Mouse (Mus musculus) midbrain, postnatal 0 days (tissue): ENCODE data around the gene Gtpbp2. TPM values are rescaled to one million over a fixed set of nuclear protein-coding genes. Genes with fewer than 3 reads are reported as not detected.
A peak's percentile ranks its signal among the peaks of the same experiment; 100 is the strongest.

Experiments used
- ATAC-seq: fragments of 200-750 bp; cut with Nextera tagmentation; 2 replicates; pipeline ENCODE4 v1.8.0; 2017; ENCODE audit warnings: moderate number of reproducible peaks, mild to moderate bottlenecking, moderate TSS enrichment, moderate library complexity; ENCODE audit not compliant: low FRiP score
- DNase-seq: peaks from one replicate; pipeline ENCODE4 v3.0.0-alpha.2; 2015; ENCODE audit warnings: low spot score
- H3K27ac ChIP-seq: fragments of 300-500 bp; sonication (generic); 2 replicates; pipeline ENCODE4 v1.5.1; 2014; ENCODE audit warnings: low read depth, mild to moderate bottlenecking, low read length, mixed read lengths
- H3K27me3 ChIP-seq: fragments of 300-500 bp; sonication (generic); 2 replicates; pipeline ENCODE4 v1.6.1; 2014; ENCODE audit warnings: low read length, control low read depth, mixed read lengths; ENCODE audit not compliant: insufficient read depth
- H3K36me3 ChIP-seq: fragments of 300-500 bp; sonication (generic); 2 replicates; pipeline ENCODE4 v1.6.1; 2014; ENCODE audit warnings: low read length, control low read depth, mixed read lengths; ENCODE audit not compliant: insufficient read depth
- H3K4me1 ChIP-seq: fragments of 300-500 bp; sonication (generic); 2 replicates; pipeline ENCODE4 v1.6.1; 2014; ENCODE audit warnings: mild to moderate bottlenecking, control low read depth, antibody characterized with exemption, low read length, mixed read lengths; ENCODE audit not compliant: insufficient read depth
- H3K4me2 ChIP-seq: fragments of 300-500 bp; sonication (generic); 2 replicates; pipeline ENCODE4 v1.6.1; 2014; ENCODE audit warnings: low read depth, mild to moderate bottlenecking, low read length, mixed read lengths; ENCODE audit not compliant: poor library complexity, severe bottlenecking
- H3K4me3 ChIP-seq: fragments of 300-500 bp; sonication (generic); 2 replicates; pipeline ENCODE4 v1.5.1; 2014; ENCODE audit warnings: low read depth, mild to moderate bottlenecking, low read length, moderate library complexity
- H3K9ac ChIP-seq: fragments of 300-500 bp; sonication (generic); replicated peaks from 2 replicates; pipeline ENCODE4 v1.6.1; 2014; ENCODE audit warnings: mild to moderate bottlenecking, low read length, moderate library complexity, mixed read lengths; ENCODE audit not compliant: poor library complexity, severe bottlenecking
- H3K9me3 ChIP-seq: fragments of 300-500 bp; sonication (generic); 2 replicates; pipeline ENCODE4 v1.6.1; 2016; ENCODE audit warnings: low read length, control low read depth
- CTCF ChIP-seq: IDR thresholded peaks from 2 replicates; pipeline ENCODE4 v1.5.1; 2016; ENCODE audit warnings: antibody characterized with exemption, mild to moderate bottlenecking
- WGBS: fragments of 180-500 bp; shearing (Covaris S2); extraction: QIAGEN DNeasy Blood & Tissue Kit; methylation state at CpG from one replicate; pipeline ENCODE4 v1.1.7; 2014; 5-methylcytosine and 5-hydroxymethylcytosine counted together
- polyA plus RNA-seq: library from polyadenylated mRNA; unstranded; fragments of >200 nt; fragmentation: Nextera tagmentation; extraction: Ambion mirVana; gene quantifications from 2 replicates; pipeline ENCODE4 v1.2.1, GENCODE M21; 2015
- total RNA-seq: library from RNA; depleted of rRNA; stranded (reverse); fragments of >200 nt; gene quantifications from 2 replicates; pipeline ENCODE4 v1.2.3, GENCODE M21; 2014; rRNA removed

Gene Gtpbp2
- total and polyA plus RNA-seq, 2 experiments from 2014 or later = 25.9 to 82.2 TPM

DNA sequence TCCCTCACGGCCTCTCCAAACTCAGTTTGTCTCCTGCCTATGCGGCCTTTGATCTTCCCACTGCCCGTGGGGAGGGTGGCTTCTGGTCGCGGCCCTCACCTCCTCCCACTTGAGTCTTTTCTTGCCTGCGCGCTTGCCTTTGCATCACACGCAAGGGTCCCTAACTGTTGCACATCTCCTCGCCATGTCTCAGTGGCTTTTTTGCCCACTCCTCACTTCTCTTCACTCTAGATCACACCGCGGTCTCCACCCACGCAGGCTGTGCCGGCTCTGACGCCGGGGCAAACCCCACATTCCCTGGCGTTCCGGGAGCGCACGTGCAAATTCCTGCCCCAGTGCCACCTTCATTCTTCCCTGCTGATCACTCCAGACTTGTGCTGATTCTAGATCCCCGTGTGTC, 42.2 kb downstream of the Gtpbp2 start:
- peak overlapping the region; percentile 85 for H3K4me2 ChIP-seq
- no peak for TF ChIP-seq CTCF
- peak overlapping the region; percentile 74 for H3K27ac ChIP-seq
- peak overlapping the region; percentile 82 for H3K4me3 ChIP-seq
- peaks cover 18% of the 10 kb centered on the region for H3K4me1 ChIP-seq
- no peaks in the 10 kb centered on the region for H3K27me3 ChIP-seq
- ATAC-seq (peak; percentile 38; the same call in 1 of the 2 replicates), DNase-seq (no peak)
- H3K9me3 ChIP-seq = no peaks in the 10 kb centered on the region
- H3K9ac ChIP-seq = peak overlapping the region; percentile 74
- peaks cover 25% of the 10 kb centered on the region for H3K36me3 ChIP-seq
- under 1% methylated on average over 20 of the region's 20 CpGs for WGBS

DNA sequence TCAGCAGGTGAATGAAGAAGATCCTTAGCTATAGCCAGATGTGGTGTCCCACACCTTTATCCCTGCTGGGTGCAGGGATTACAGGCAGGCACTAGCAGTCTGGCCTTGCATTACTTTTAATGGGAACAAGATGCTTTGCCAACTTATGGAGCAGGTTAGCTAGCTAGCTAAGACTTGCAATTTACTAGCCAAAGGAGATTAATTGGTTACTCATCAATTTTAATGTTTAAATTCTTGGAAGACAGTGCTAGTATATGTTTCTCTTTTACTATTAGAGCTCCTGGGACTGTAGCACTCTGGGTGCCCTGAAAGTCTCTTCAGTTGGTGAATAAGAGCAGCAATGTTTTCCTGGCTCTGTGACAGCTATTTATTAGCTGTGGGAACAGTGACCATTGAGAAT, 45.8 kb downstream of the Gtpbp2 start:
- Histone ChIP-seq H3K4me1 (peaks cover 10% of the 10 kb centered on the region), H3K9me3 (no peaks in the 10 kb centered on the region), H3K9ac (no peak overlapping the region), H3K27ac (no peak overlapping the region), H3K4me3 (no peak overlapping the region), H3K36me3 (peaks cover 45% of the 10 kb centered on the region), H3K27me3 (no peaks in the 10 kb centered on the region), H3K4me2 (no peak overlapping the region)
- DNase-seq (no peak), ATAC-seq (no peak)
- TF ChIP-seq CTCF = no peak

DNA sequence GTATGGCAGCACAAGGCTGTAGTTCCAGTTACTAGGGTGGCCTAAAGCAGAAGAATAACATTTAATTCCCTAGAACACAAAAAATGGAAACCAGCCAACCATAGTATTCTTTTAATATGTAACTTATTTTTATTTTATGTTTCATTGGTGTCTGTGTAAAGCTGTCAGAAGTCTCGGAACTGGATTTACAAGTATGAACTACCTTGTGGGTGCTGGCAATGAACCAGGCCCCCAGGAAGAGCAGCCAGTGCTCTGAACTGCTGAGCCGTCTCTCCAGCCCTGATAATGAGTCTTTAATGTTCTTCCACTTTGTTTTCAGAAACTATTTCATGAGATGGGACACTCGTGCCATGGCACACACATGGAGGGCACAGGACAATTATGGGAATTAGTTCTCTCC, 49.7 kb downstream of the Gtpbp2 start:
- Histone ChIP-seq H3K27ac (no peak overlapping the region), H3K4me3 (no peak overlapping the region), H3K4me1 (no peaks in the 10 kb centered on the region), H3K4me2 (no peak overlapping the region), H3K36me3 (peaks cover 72% of the 10 kb centered on the region), H3K9ac (no peak overlapping the region), H3K27me3 (no peaks in the 10 kb centered on the region), H3K9me3 (no peaks in the 10 kb centered on the region)
- TF ChIP-seq CTCF = no peak
- DNase-seq = no peak
- no peak for ATAC-seq
- WGBS = 93% methylated on average over 3 of the region's 3 CpGs

Other genes starting within 250 kb of the Gtpbp2 start
- gene Vegfa, start 128.7 kb upstream of the Gtpbp2 start, total RNA-seq = 78.6 and 105 TPM in 2 replicates
- gene Vegfa, start 128.7 kb upstream of the Gtpbp2 start, polyA plus RNA-seq = 2.3 and 3.0 TPM in 2 replicates
- gene Mrps18a, start 50.0 kb upstream of the Gtpbp2 start, total RNA-seq = 63.7 and 84.4 TPM in 2 replicates
- gene Mrps18a, start 50.0 kb upstream of the Gtpbp2 start, polyA plus RNA-seq = 173 and 175 TPM in 2 replicates
- gene Rsph9, start 16.8 kb upstream of the Gtpbp2 start, total RNA-seq = 55.6 and 68.4 TPM in 2 replicates
- 103 and 104 TPM in 2 replicates for gene Rsph9, start 16.8 kb upstream of the Gtpbp2 start, polyA plus RNA-seq
- 8.9 and 13.3 TPM in 2 replicates for gene Mad2l1bp, start 7.5 kb upstream of the Gtpbp2 start, total RNA-seq
- 16.7 and 18.2 TPM in 2 replicates for gene Mad2l1bp, start 7.5 kb upstream of the Gtpbp2 start, polyA plus RNA-seq
- 7.9 and 9.6 TPM in 2 replicates for gene Polh, start 41.6 kb downstream of the Gtpbp2 start, total RNA-seq
- gene Polh, start 41.6 kb downstream of the Gtpbp2 start, polyA plus RNA-seq = 4.2 and 4.5 TPM in 2 replicates
- gene Xpo5, start 41.8 kb downstream of the Gtpbp2 start, total RNA-seq = 50.5 and 56.7 TPM in 2 replicates
- gene Xpo5, start 41.8 kb downstream of the Gtpbp2 start, polyA plus RNA-seq = 23.6 and 24.0 TPM in 2 replicates
- gene Polr1c, start 87.0 kb downstream of the Gtpbp2 start, total RNA-seq = 54.1 and 54.7 TPM in 2 replicates
- 55.5 and 59.2 TPM in 2 replicates for gene Polr1c, start 87.0 kb downstream of the Gtpbp2 start, polyA plus RNA-seq
- gene Yipf3, start 87.0 kb downstream of the Gtpbp2 start, total RNA-seq = 18.9 and 24.8 TPM in 2 replicates
- 70.6 and 77.4 TPM in 2 replicates for gene Yipf3, start 87.0 kb downstream of the Gtpbp2 start, polyA plus RNA-seq
- 43.1 and 61.3 TPM in 2 replicates for gene Lrrc73, start 92.5 kb downstream of the Gtpbp2 start, total RNA-seq
- 32.8 and 33.0 TPM in 2 replicates for gene Lrrc73, start 92.5 kb downstream of the Gtpbp2 start, polyA plus RNA-seq
- 22.0 and 31.7 TPM in 2 replicates for gene Tjap1, start 122.0 kb downstream of the Gtpbp2 start, total RNA-seq
- gene Tjap1, start 122.0 kb downstream of the Gtpbp2 start, polyA plus RNA-seq = 18.6 and 19.5 TPM in 2 replicates
- gene Dlk2, start 136.4 kb downstream of the Gtpbp2 start, total RNA-seq = 60.1 and 66.8 TPM in 2 replicates
- 22.9 and 28.0 TPM in 2 replicates for gene Dlk2, start 136.4 kb downstream of the Gtpbp2 start, polyA plus RNA-seq
- 9.1 and 12.2 TPM in 2 replicates for gene Abcc10, start 167.3 kb downstream of the Gtpbp2 start, total RNA-seq
- 8.4 and 9.3 TPM in 2 replicates for gene Abcc10, start 167.3 kb downstream of the Gtpbp2 start, polyA plus RNA-seq
- 33.7 and 35.2 TPM in 2 replicates for gene Zfp318, start 222.7 kb downstream of the Gtpbp2 start, total RNA-seq
- gene Zfp318, start 222.7 kb downstream of the Gtpbp2 start, polyA plus RNA-seq = 21.8 and 25.0 TPM in 2 replicates